Mouse (Mus musculus) ES-E14 (cell line): ENCODE data around the gene AI837181. TPM values are rescaled to one million over a fixed set of nuclear protein-coding genes. Genes with fewer than 3 reads are reported as not detected.
"Not testable (repeated sequence)": the region's sequence is repeated elsewhere in the genome, so short reads cannot be mapped to it uniquely, and the experiment has no call there.

Experiments
- DNase-seq: peaks from one replicate; pipeline ENCODE4 v3.0.0-alpha.2; 2013; ENCODE audit warnings: low read depth, low spot score
- H3K27ac ChIP-seq: 2 replicates; pipeline ENCODE4 v1.5.1; 2012; ENCODE audit warnings: low read depth, mild to moderate bottlenecking, low read length, moderate library complexity, mixed read lengths; ENCODE audit not compliant: poor library complexity, insufficient read depth, severe bottlenecking
- H3K36me3 ChIP-seq: 2 replicates; pipeline ENCODE4 v1.6.1; 2012; ENCODE audit warnings: mild to moderate bottlenecking, low read length, moderate library complexity, mixed read lengths; ENCODE audit not compliant: control insufficient read depth, poor library complexity, insufficient read depth, severe bottlenecking
- H3K4me1 ChIP-seq, 2 experiments: fragments of 150-350 bp in 1 of 2; sonication (generic) in 1 of 2; 2 replicates each; pipeline ENCODE4 v1.6.1; 2012; ENCODE audit warnings: low read length in 2 of 2, mild to moderate bottlenecking in 1 of 2, mixed read lengths in 1 of 2; ENCODE audit not compliant: control insufficient read depth in 2 of 2, insufficient read depth in 2 of 2, poor library complexity in 1 of 2
- H3K4me3 ChIP-seq, 2 experiments: fragments of 150-350 bp in 1 of 2; sonication (generic) in 1 of 2; 2 replicates each; pipeline ENCODE4 v1.5.1; 2012; ENCODE audit warnings: low read length in 2 of 2, low read depth in 1 of 2, mild to moderate bottlenecking in 1 of 2, mixed read lengths in 1 of 2; ENCODE audit not compliant: insufficient read depth in 1 of 2, poor library complexity in 1 of 2, severe bottlenecking in 1 of 2
- H3K9ac ChIP-seq: 2 replicates; pipeline ENCODE4 v1.6.1; 2012; ENCODE audit warnings: low read depth, mild to moderate bottlenecking, low read length, mixed read lengths; ENCODE audit not compliant: poor library complexity, insufficient read depth, severe bottlenecking
- H3K9me3 ChIP-seq: fragments of 150-350 bp; sonication (generic); 2 replicates; pipeline ENCODE4 v1.6.1; 2012; ENCODE audit warnings: low read depth, mild to moderate bottlenecking, low read length; ENCODE audit not compliant: control insufficient read depth, insufficient read depth
- CHD2 ChIP-seq: IDR thresholded peaks from 2 replicates; pipeline ENCODE4 v1.6.1; 2014; ENCODE audit warnings: mild to moderate bottlenecking, low read depth, low read length, inconsistent platforms
- HCFC1 ChIP-seq: IDR thresholded peaks from 2 replicates; pipeline ENCODE4 v1.6.1; 2012; ENCODE audit warnings: low read length, inconsistent platforms, borderline replicate concordance; ENCODE audit not compliant: insufficient read depth
- MAFK ChIP-seq: IDR thresholded peaks from 2 replicates; pipeline ENCODE4 v1.6.1; 2014; ENCODE audit warnings: mild to moderate bottlenecking, low read depth, low read length, inconsistent platforms; ENCODE audit not compliant: insufficient read depth
- ZC3H11A ChIP-seq: IDR thresholded peaks from 2 replicates; pipeline ENCODE4 v1.6.1; 2012; ENCODE audit warnings: low read depth, mild to moderate bottlenecking, inconsistent platforms, low read length, borderline replicate concordance
- ZNF384 ChIP-seq: IDR thresholded peaks from 2 replicates; pipeline ENCODE4 v1.6.1; 2012; ENCODE audit warnings: low read depth, low read length, inconsistent platforms
- in situ Hi-C, 2 experiments: fragments of 600-800 bp; cut with MboI; formaldehyde crosslinking; loops; one replicate each; pipeline ENCODE4 v1.15.1; 2025; ENCODE audit warnings: low sequenced_read_pairs in 2 of 2, inconsistent platforms in 1 of 2; ENCODE audit not compliant: unreplicated experiment in 2 of 2
- total RNA-seq: library from RNA; depleted of rRNA; stranded (reverse); fragments of 300-350 nt; gene quantifications from 2 replicates; pipeline ENCODE4 v1.2.3, GENCODE M21; 2012

AI837181 gene
- total RNA-seq, 1 experiment = 13.8 TPM

- Histone ChIP-seq H3K9ac (no peak overlapping the region), H3K9me3 (no peaks in the 10 kb centered on the region), H3K4me1 (peaks cover 0 to 12% of the 10 kb centered on the region in 2 experiments; a peak in 1 of 4 replicates), H3K36me3 (no peaks in the 10 kb centered on the region), H3K4me3 (no peak overlapping the region), H3K27ac (no peak overlapping the region)
- in situ Hi-C loops = no loop called here
- no peak for TF ChIP-seq ZNF384
- no peak for TF ChIP-seq ZC3H11A
- TF ChIP-seq MAFK = no peak
- TF ChIP-seq CHD2 = no peak
- TF ChIP-seq HCFC1 = no peak
- no peak for DNase-seq
These were observed 32.1 kb upstream of the AI837181 start for GRCm38 (mm10) chr19:5392892-5393291.

GRCm38 (mm10) chr19:5394168-5394567 is 30.8 kb upstream of the AI837181 start:
- no peak for DNase-seq
- in situ Hi-C loops = no loop called here
- no peak for TF ChIP-seq MAFK
- no peaks in the 10 kb centered on the region for H3K36me3 ChIP-seq
- H3K27ac ChIP-seq = no peak overlapping the region
- no peak overlapping the region for H3K4me3 ChIP-seq
- H3K9ac ChIP-seq = no peak overlapping the region
- no peaks in the 10 kb centered on the region for H3K9me3 ChIP-seq
- H3K4me1 ChIP-seq = peaks cover 0 to 12% of the 10 kb centered on the region in 2 experiments; a peak in 1 of 4 replicates

GRCm38 (mm10) chr19:5395371-5395770 is 29.6 kb upstream of the AI837181 start:
- Histone ChIP-seq H3K27ac (no peak overlapping the region), H3K4me1 (peaks cover 0 to 16% of the 10 kb centered on the region in 2 experiments; a peak in 1 of 4 replicates), H3K36me3 (no peaks in the 10 kb centered on the region), H3K9me3 (no peaks in the 10 kb centered on the region), H3K4me3 (no peak overlapping the region), H3K9ac (no peak overlapping the region)
- in situ Hi-C loops = no loop called here
- TF ChIP-seq CHD2 (no peak), ZC3H11A (no peak), HCFC1 (no peak), ZNF384 (no peak), MAFK (no peak)
- no peak for DNase-seq

- DNase-seq, H3K27ac ChIP-seq, H3K4me3 ChIP-seq, H3K9ac ChIP-seq, H3K4me1 ChIP-seq, in situ Hi-C loops, H3K9me3 ChIP-seq, H3K36me3 ChIP-seq: not testable (repeated sequence)
These were observed 23.9 kb upstream of the AI837181 start for GRCm38 (mm10) chr19:5401073-5401472.

- H3K4me1 ChIP-seq = peaks cover 3 to 8% of the 10 kb centered on the region in 2 experiments; a peak in 3 of 4 replicates
- H3K9ac ChIP-seq = no peak within 1 kb of the TSS
- no peak within 1 kb of the TSS for H3K27ac ChIP-seq
- TF ChIP-seq HCFC1 (no peak), CHD2 (no peak), MAFK (no peak), ZC3H11A (no peak), ZNF384 (no peak)
- H3K9me3 ChIP-seq = no peaks in the 10 kb centered on the region
- DNase-seq = no peak
- in situ Hi-C loops = no loop called here
- no peak within 1 kb of the TSS for H3K4me3 ChIP-seq
- no peaks in the 10 kb centered on the region for H3K36me3 ChIP-seq
These were observed 22.7 kb upstream of the AI837181 start, which contains the start of gene Tsga10ip for GRCm38 (mm10) chr19:5402293-5402692. Tsga10ip (minus strand) TSS chr19:5402526.
